ENCODE assay signal across 12 mouse cellular contexts in the genomic region with DNA sequence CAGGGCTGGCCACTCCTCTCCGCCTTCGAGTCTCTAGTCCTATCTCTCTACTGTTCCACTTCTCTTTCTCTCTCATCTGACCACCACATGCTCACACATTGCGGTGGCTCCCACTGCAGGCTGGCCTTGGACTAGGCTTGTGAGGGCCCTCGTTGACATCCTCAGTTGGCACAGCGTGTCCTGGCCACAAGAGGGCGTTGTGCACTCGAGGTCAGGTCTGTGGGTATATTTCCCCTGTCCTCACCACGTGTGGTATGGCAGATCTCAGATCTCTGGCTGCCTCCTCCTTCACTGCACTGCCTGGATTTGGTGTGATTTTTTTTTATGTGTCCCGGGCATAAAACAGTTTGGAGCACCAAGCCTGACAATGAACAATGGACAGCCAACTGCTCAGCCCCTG. TPM values are rescaled to one million over a fixed set of nuclear protein-coding genes. Genes with fewer than 3 reads are reported as not detected.
A peak's percentile ranks its signal among the peaks of the same experiment; 100 is the strongest.
DNase-seq lines count a peak whose midpoint lies in the region; ATAC-seq and TF ChIP-seq lines count a peak whose summit lies in the region.
"Had no signal": no experiment of that assay in that cellular context is flagged by ENCODE, and none has a peak within 500 bp of the region (broad histone marks: within the 10 kb centered on the region; RNA-seq: fewer than 3 reads in every experiment).

No protein-coding gene starts in this region.

- H3K9me3 ChIP-seq in kidney, postnatal 0 days (replicated peaks; ENCODE audit: low read length), result no peaks in the 10 kb centered on the region
- H3K9me3 ChIP-seq in E14TG2a.4 (ENCODE audit: low read length), result no peaks in the 10 kb centered on the region
- H3K9me3 ChIP-seq in liver, embryonic 14.5 days (ENCODE audit: control insufficient read depth, low read length), result no peaks in the 10 kb centered on the region
- H3K9me3 ChIP-seq: embryonic facial prominence, embryonic 12.5 days; limb, embryonic 15.5 days had no signal

- no peak overlapping the region for H3K9ac ChIP-seq in kidney, postnatal 0 days (ENCODE audit: low read depth, low read length)
- no peak overlapping the region for H3K9ac ChIP-seq in liver, embryonic 14.5 days (replicated peaks)
- H3K9ac ChIP-seq: embryonic facial prominence, embryonic 12.5 days; limb, embryonic 15.5 days had no signal

- no peak overlapping the region for H3K4me2 ChIP-seq in kidney, postnatal 0 days (ENCODE audit: low read length)
- H3K4me2 ChIP-seq in liver, embryonic 14.5 days (ENCODE audit: low read depth), result no peak overlapping the region
- H3K4me2 ChIP-seq: embryonic facial prominence, embryonic 12.5 days; limb, embryonic 15.5 days had no signal

- no peaks in the 10 kb centered on the region for H3K4me1 ChIP-seq in kidney, postnatal 0 days (replicated peaks; ENCODE audit: insufficient read depth, low read length)
- H3K4me1 ChIP-seq in E14TG2a.4 (replicated peaks; ENCODE audit: low read depth, low read length), result peaks cover 33% of the 10 kb centered on the region
- no peaks in the 10 kb centered on the region; a peak in 1 of 4 replicates for H3K4me1 ChIP-seq in liver, embryonic 14.5 days (replicated peaks; ENCODE audit: control insufficient read depth in 2 of 2, insufficient read depth in 2 of 2, low read length in 1 of 2)
- H3K4me1 ChIP-seq: embryonic facial prominence, embryonic 12.5 days had no signal

- no peak for ATAC-seq in kidney, postnatal 0 days (replicated peaks; ENCODE audit: low FRiP score, low read depth)
- no peak for ATAC-seq in liver, embryonic 14.5 days (ENCODE audit: insufficient read depth)

- DNase-seq in kidney, postnatal 0 days (ENCODE audit: low spot score), result no peak
- DNase-seq in kidney, postnatal 14 days, result no peak
- DNase-seq in B cell, adult 2 months, result peak; percentile 67 to 68
- no peak for DNase-seq in liver, embryonic 14.5 days (ENCODE audit: low read depth in 3 of 3, low spot score in 3 of 3)
- DNase-seq in frontal cortex, postnatal 14 days (ENCODE audit: low spot score in 2 of 2), result no peak
- no peak for DNase-seq in right cerebral cortex, postnatal 4 days
- no peak for DNase-seq in embryo, embryonic 10 days (ENCODE audit: low spot score)
- DNase-seq: gastrocnemius, postnatal 36 days; kidney, adult 18-20 months had no signal

- TF ChIP-seq EP300 in liver, embryonic 14.5 days (IDR thresholded peaks at IDR 0.05; ENCODE audit: low read depth), result no peak

- H3K36me3 ChIP-seq in kidney, postnatal 0 days (ENCODE audit: insufficient read depth, low read length), result no peaks in the 10 kb centered on the region
- no peaks in the 10 kb centered on the region for H3K36me3 ChIP-seq in E14TG2a.4 (ENCODE audit: insufficient read depth, low read length)
- H3K36me3 ChIP-seq in liver, embryonic 14.5 days (replicated peaks; ENCODE audit: control insufficient read depth, insufficient read depth, low read depth), result no peaks in the 10 kb centered on the region
- H3K36me3 ChIP-seq: embryonic facial prominence, embryonic 12.5 days; limb, embryonic 15.5 days had no signal

- H3K4me3 ChIP-seq in kidney, postnatal 0 days (replicated peaks; ENCODE audit: low read depth, low read length), result no peak overlapping the region
- no peak overlapping the region for H3K4me3 ChIP-seq in E14TG2a.4 (replicated peaks; ENCODE audit: low read length)
- H3K4me3 ChIP-seq in liver, embryonic 14.5 days (ENCODE audit: insufficient read depth in 1 of 2, low read depth in 2 of 2, low read length in 2 of 2), result no peak overlapping the region
- H3K4me3 ChIP-seq: embryonic facial prominence, embryonic 12.5 days; limb, embryonic 15.5 days had no signal

- 51% methylated on average over 9 of the region's 9 CpGs for WGBS in kidney, postnatal 0 days
- 29% methylated on average over 9 of the region's 9 CpGs for WGBS in liver, embryonic 14.5 days (ENCODE audit: insufficient replicate concordance)

- no peak overlapping the region for H3K27ac ChIP-seq in kidney, postnatal 0 days
- no peak overlapping the region for H3K27ac ChIP-seq in liver, embryonic 14.5 days
- H3K27ac ChIP-seq: embryonic facial prominence, embryonic 12.5 days; limb, embryonic 15.5 days had no signal

- no peaks in the 10 kb centered on the region for H3K27me3 ChIP-seq in kidney, postnatal 0 days (ENCODE audit: insufficient read depth, low read length)
- H3K27me3 ChIP-seq in E14TG2a.4 (ENCODE audit: insufficient read depth, low read length), result no peaks in the 10 kb centered on the region
- H3K27me3 ChIP-seq in liver, embryonic 14.5 days (ENCODE audit: control insufficient read depth, insufficient read depth, low read length), result no peaks in the 10 kb centered on the region
- H3K27me3 ChIP-seq: embryonic facial prominence, embryonic 12.5 days; limb, embryonic 15.5 days had no signal

- TF ChIP-seq CTCF in kidney, postnatal 0 days (IDR thresholded peaks at IDR 0.05; ENCODE audit: low read depth), result peak; percentile 43; the same call in 1 of the 2 replicates
- peak; percentile 69 for TF ChIP-seq CTCF in E14TG2a.4 (conservative IDR thresholded peaks at IDR 0.05; ENCODE audit: low read length)
- peak; percentile 71 for TF ChIP-seq CTCF in liver, embryonic 14.5 days (IDR thresholded peaks at IDR 0.05; ENCODE audit: low read depth)

RNA-seq across cellular contexts. Expression of a gene that starts 23.5 kb away (rescaled TPM):
- 732 and 795 TPM in 2 replicates for polyA plus RNA-seq in kidney, postnatal 0 days (2015; fragmentation: Nextera tagmentation; extraction: Ambion mirVana)
- 1,100 and 1,184 TPM in 2 replicates for polyA plus RNA-seq in liver, embryonic 14.5 days (2012; rRNA removed)
- polyA plus RNA-seq in liver, embryonic 14.5 days (2014; fragmentation: Nextera tagmentation; extraction: Ambion mirVana), result 669 and 674 TPM in 2 replicates

RNA-seq across cellular contexts. Expression of a gene that starts 40.5 kb away (rescaled TPM):
- polyA plus RNA-seq in kidney, postnatal 0 days (2015; fragmentation: Nextera tagmentation; extraction: Ambion mirVana), result 5.2 and 5.3 TPM in 2 replicates
- polyA plus RNA-seq in liver, embryonic 14.5 days (2012; rRNA removed), result 8.2 and 9.2 TPM in 2 replicates
- 1.0 and 1.3 TPM in 2 replicates for polyA plus RNA-seq in liver, embryonic 14.5 days (2014; fragmentation: Nextera tagmentation; extraction: Ambion mirVana)

RNA-seq across cellular contexts. Expression of a gene that starts 49.3 kb away (rescaled TPM):
- 10.2 and 10.5 TPM in 2 replicates for polyA plus RNA-seq in kidney, postnatal 0 days (2015; fragmentation: Nextera tagmentation; extraction: Ambion mirVana)
- 0.09 and 0.23 TPM in 2 replicates for polyA plus RNA-seq in liver, embryonic 14.5 days (2012; rRNA removed)
- polyA plus RNA-seq in liver, embryonic 14.5 days (2014; fragmentation: Nextera tagmentation; extraction: Ambion mirVana), result 0.04 and 0.13 TPM in 2 replicates

RNA-seq across cellular contexts. Expression of a gene that starts 49.8 kb away (rescaled TPM):
- 4.4 and 10.3 TPM in 2 replicates for polyA plus RNA-seq in kidney, postnatal 0 days (2015; fragmentation: Nextera tagmentation; extraction: Ambion mirVana)
- 9.6 and 12.4 TPM in 2 replicates for polyA plus RNA-seq in liver, embryonic 14.5 days (2012; rRNA removed)
- polyA plus RNA-seq in liver, embryonic 14.5 days (2014; fragmentation: Nextera tagmentation; extraction: Ambion mirVana), result 1.6 and 2.8 TPM in 2 replicates

Comparison
In these comparisons a context has a peak if more than half of its experiments do, and no peak if none do; other contexts are left out.
1. DNase-seq: peak in B cell, adult 2 months (2 of 2); none in kidney, postnatal 0 days (single experiment), kidney, postnatal 14 days (single experiment), liver, embryonic 14.5 days (0 of 3), frontal cortex, postnatal 14 days (0 of 2), right cerebral cortex, postnatal 4 days (single experiment) and embryo, embryonic 10 days (single experiment).
2. Peak in every context shown above with its lines, with median percentiles within 50 percentile points of each other: CTCF ChIP-seq.